Mouse (Mus musculus) olfactory bulb, adult 2 months (tissue): ENCODE data around the gene Ppm1m.

ENCODE experiments used
- CTCF ChIP-seq: fragments of 200-500 bp; IDR thresholded peaks from 2 replicates; pipeline ENCODE4 v1.5.1; 2012; ENCODE audit warnings: low read depth, mild to moderate bottlenecking, low read length, moderate library complexity; ENCODE audit not compliant: insufficient read depth
- POLR2A ChIP-seq: fragments of 200-500 bp; IDR thresholded peaks from 2 replicates; pipeline ENCODE4 v1.6.1; 2012; ENCODE audit warnings: mild to moderate bottlenecking, low read depth, low read length, moderate library complexity; ENCODE audit not compliant: insufficient read depth

- TF ChIP-seq POLR2A (no peak), CTCF (no peak)
These were observed 10.4 kb upstream of the Ppm1m start for GRCm38 (mm10) chr9:106209954-106210353.
